Comparison of ENCODE assay signal across 10 mouse cellular contexts in genomic region chr11:119176389-119177179, GRCm38 (mm10). TPM values are rescaled to one million over a fixed set of nuclear protein-coding genes. Genes with fewer than 3 reads are reported as not detected.
DNase-seq lines count a peak whose midpoint lies in the region; ATAC-seq lines count a peak whose summit lies in the region.
"Had no signal": no experiment of that assay in that cellular context is flagged by ENCODE, and none has a peak within 500 bp of the region (broad histone marks: within the 10 kb centered on the region; RNA-seq: fewer than 3 reads in every experiment).

No protein-coding gene starts in this region.

- 0 out of 2 replicates have a peak, but pooled peaks cover 3% of the 10 kb centered on the region for H3K9me3 ChIP-seq in embryonic facial prominence, embryonic 14.5 days (ENCODE audit: control insufficient read depth, low read length)
- H3K9me3 ChIP-seq in hindbrain, embryonic 13.5 days = no peaks in the 10 kb centered on the region
- no peaks in the 10 kb centered on the region for H3K9me3 ChIP-seq in neural tube, embryonic 11.5 days (ENCODE audit: control insufficient read depth, low read length)
- H3K9me3 ChIP-seq: liver, embryonic 15.5 days had no signal

- H3K36me3 ChIP-seq in embryonic facial prominence, embryonic 14.5 days (ENCODE audit: control insufficient read depth, insufficient read depth, low read length) = 0 out of 2 replicates have a peak, but pooled peaks cover 13% of the 10 kb centered on the region
- H3K36me3 ChIP-seq in hindbrain, embryonic 13.5 days = peaks cover 10% of the 10 kb centered on the region
- H3K36me3 ChIP-seq in neural tube, embryonic 11.5 days (ENCODE audit: control insufficient read depth, insufficient read depth, low read length) = no peaks in the 10 kb centered on the region; the same call in 1 of the 2 replicates
- H3K36me3 ChIP-seq: liver, embryonic 15.5 days had no signal

- WGBS in embryonic facial prominence, embryonic 14.5 days = 73% methylated on average over 26 of the region's 27 CpGs
- WGBS in hindbrain, embryonic 13.5 days = 33% methylated on average over 27 of the region's 27 CpGs
- WGBS in neural tube, embryonic 11.5 days = 34% methylated on average over 26 of the region's 27 CpGs

- no peak overlapping the region for H3K9ac ChIP-seq in embryonic facial prominence, embryonic 14.5 days (ENCODE audit: low read depth, low read length)
- H3K9ac ChIP-seq in hindbrain, embryonic 13.5 days = peak overlapping the region; percentile 49
- H3K9ac ChIP-seq in neural tube, embryonic 11.5 days (ENCODE audit: low read length) = 0 out of 2 replicates have a peak overlapping the region, but pooled peaks have one; percentile 14
- H3K9ac ChIP-seq: liver, embryonic 15.5 days had no signal

- H3K27me3 ChIP-seq in embryonic facial prominence, embryonic 14.5 days (replicated peaks; ENCODE audit: control insufficient read depth, insufficient read depth, low read length) = no peaks in the 10 kb centered on the region
- H3K27me3 ChIP-seq in hindbrain, embryonic 13.5 days = no peaks in the 10 kb centered on the region
- H3K27me3 ChIP-seq in neural tube, embryonic 11.5 days (ENCODE audit: control insufficient read depth, insufficient read depth, low read length) = no peaks in the 10 kb centered on the region
- H3K27me3 ChIP-seq: liver, embryonic 15.5 days had no signal

- H3K4me1 ChIP-seq in embryonic facial prominence, embryonic 14.5 days (ENCODE audit: control insufficient read depth, insufficient read depth, low read length) = no peaks in the 10 kb centered on the region
- peaks cover 69% of the 10 kb centered on the region for H3K4me1 ChIP-seq in hindbrain, embryonic 13.5 days (replicated peaks)
- H3K4me1 ChIP-seq in neural tube, embryonic 11.5 days (ENCODE audit: control insufficient read depth, insufficient read depth, low read length) = peaks cover 24% of the 10 kb centered on the region
- H3K4me1 ChIP-seq: liver, embryonic 15.5 days had no signal

- H3K4me3 ChIP-seq in embryonic facial prominence, embryonic 14.5 days (ENCODE audit: low read depth, low read length) = no peak overlapping the region
- H3K4me3 ChIP-seq in hindbrain, embryonic 13.5 days = no peak overlapping the region
- H3K4me3 ChIP-seq in neural tube, embryonic 11.5 days (ENCODE audit: low read depth, low read length) = no peak overlapping the region
- H3K4me3 ChIP-seq: liver, embryonic 15.5 days had no signal

- H3K27ac ChIP-seq in embryonic facial prominence, embryonic 14.5 days (replicated peaks; ENCODE audit: low read depth, low read length) = no peak overlapping the region
- peak overlapping the region; percentile 90 for H3K27ac ChIP-seq in hindbrain, embryonic 13.5 days
- H3K27ac ChIP-seq in neural tube, embryonic 11.5 days (ENCODE audit: low read depth, low read length) = peak overlapping the region; percentile 73
- H3K27ac ChIP-seq: liver, embryonic 15.5 days had no signal

- 0 out of 2 replicates have a peak, but pooled peaks have one; percentile 13 for ATAC-seq in embryonic facial prominence, embryonic 14.5 days (ENCODE audit: low read depth)
- peak; percentile 59 for ATAC-seq in hindbrain, embryonic 13.5 days (ENCODE audit: low FRiP score)
- peak; percentile 68 for ATAC-seq in neural tube, embryonic 11.5 days (ENCODE audit: insufficient read depth, low FRiP score, low TSS enrichment)

- DNase-seq in embryonic facial prominence, embryonic 14.5 days (ENCODE audit: low spot score) = no peak
- peak; percentile 89 for DNase-seq in kidney, postnatal 14 days
- DNase-seq in neural tube, embryonic 11.5 days (ENCODE audit: low spot score) = peak; percentile 60
- DNase-seq in cerebellum, adult 18-20 months = no peak
- no peak for DNase-seq in right cerebral cortex, postnatal 25 days
- DNase-seq in layer of hippocampus, postnatal 10 days (ENCODE audit: low spot score in 2 of 2) = no peak
- DNase-seq: adrenal gland, postnatal 36 days; gastrocnemius, postnatal 14 days had no signal

- H3K4me2 ChIP-seq in embryonic facial prominence, embryonic 14.5 days (ENCODE audit: low read depth, low read length) = no peak overlapping the region
- H3K4me2 ChIP-seq in hindbrain, embryonic 13.5 days = peak overlapping the region; percentile 32
- no peak overlapping the region for H3K4me2 ChIP-seq in neural tube, embryonic 11.5 days (ENCODE audit: low read depth)
- H3K4me2 ChIP-seq: liver, embryonic 15.5 days had no signal

RNA-seq across cellular contexts. Expression of gene Tbc1d16, which starts 51.7 kb away (rescaled TPM):
- polyA plus RNA-seq in embryonic facial prominence, embryonic 14.5 days (2014; fragmentation: Nextera tagmentation; extraction: Ambion mirVana) = 11.7 and 13.2 TPM in 2 replicates
- 57.4 and 61.1 TPM in 2 replicates for polyA plus RNA-seq in hindbrain, embryonic 13.5 days (2015; fragmentation: Nextera tagmentation; extraction: Ambion mirVana)
- polyA plus RNA-seq in neural tube, embryonic 11.5 days (2014; fragmentation: Nextera tagmentation; extraction: Ambion mirVana) = 15.2 and 16.8 TPM in 2 replicates
- 100 to 1,000 TPM; 111 to 115 TPM for total RNA-seq in layer of hippocampus, postnatal 10 days (2021)

RNA-seq across cellular contexts. Expression of gene Ccdc40, which starts 51.8 kb away (rescaled TPM):
- polyA plus RNA-seq in embryonic facial prominence, embryonic 14.5 days (2014; fragmentation: Nextera tagmentation; extraction: Ambion mirVana) = 3.2 and 7.6 TPM in 2 replicates
- 14.6 and 18.0 TPM in 2 replicates for polyA plus RNA-seq in hindbrain, embryonic 13.5 days (2015; fragmentation: Nextera tagmentation; extraction: Ambion mirVana)
- 14.8 and 15.3 TPM in 2 replicates for polyA plus RNA-seq in neural tube, embryonic 11.5 days (2014; fragmentation: Nextera tagmentation; extraction: Ambion mirVana)
- 1 to 10 TPM; 4.8 to 5.2 TPM for total RNA-seq in layer of hippocampus, postnatal 10 days (2021)
- total RNA-seq: gastrocnemius, postnatal 14 days had no signal

Comparison
In these comparisons a context has a peak if more than half of its experiments do, and no peak if none do; other contexts are left out.
1. ATAC-seq: peak in every context shown above with its lines; median percentile 68 in neural tube, embryonic 11.5 days; 59 in hindbrain, embryonic 13.5 days; 13 in embryonic facial prominence, embryonic 14.5 days.
2. DNase-seq: peak in kidney, postnatal 14 days (single experiment) and neural tube, embryonic 11.5 days (single experiment); none in embryonic facial prominence, embryonic 14.5 days (single experiment), cerebellum, adult 18-20 months (0 of 2), right cerebral cortex, postnatal 25 days (single experiment) and layer of hippocampus, postnatal 10 days (0 of 2).